Mouse (Mus musculus): Measurements from ENCODE around the gene Hs3st6.
"Not testable (repeated sequence)": the region's sequence is repeated elsewhere in the genome, so short reads cannot be mapped to it uniquely, and the experiment has no call there.

Hs3st6 gene

DNA sequence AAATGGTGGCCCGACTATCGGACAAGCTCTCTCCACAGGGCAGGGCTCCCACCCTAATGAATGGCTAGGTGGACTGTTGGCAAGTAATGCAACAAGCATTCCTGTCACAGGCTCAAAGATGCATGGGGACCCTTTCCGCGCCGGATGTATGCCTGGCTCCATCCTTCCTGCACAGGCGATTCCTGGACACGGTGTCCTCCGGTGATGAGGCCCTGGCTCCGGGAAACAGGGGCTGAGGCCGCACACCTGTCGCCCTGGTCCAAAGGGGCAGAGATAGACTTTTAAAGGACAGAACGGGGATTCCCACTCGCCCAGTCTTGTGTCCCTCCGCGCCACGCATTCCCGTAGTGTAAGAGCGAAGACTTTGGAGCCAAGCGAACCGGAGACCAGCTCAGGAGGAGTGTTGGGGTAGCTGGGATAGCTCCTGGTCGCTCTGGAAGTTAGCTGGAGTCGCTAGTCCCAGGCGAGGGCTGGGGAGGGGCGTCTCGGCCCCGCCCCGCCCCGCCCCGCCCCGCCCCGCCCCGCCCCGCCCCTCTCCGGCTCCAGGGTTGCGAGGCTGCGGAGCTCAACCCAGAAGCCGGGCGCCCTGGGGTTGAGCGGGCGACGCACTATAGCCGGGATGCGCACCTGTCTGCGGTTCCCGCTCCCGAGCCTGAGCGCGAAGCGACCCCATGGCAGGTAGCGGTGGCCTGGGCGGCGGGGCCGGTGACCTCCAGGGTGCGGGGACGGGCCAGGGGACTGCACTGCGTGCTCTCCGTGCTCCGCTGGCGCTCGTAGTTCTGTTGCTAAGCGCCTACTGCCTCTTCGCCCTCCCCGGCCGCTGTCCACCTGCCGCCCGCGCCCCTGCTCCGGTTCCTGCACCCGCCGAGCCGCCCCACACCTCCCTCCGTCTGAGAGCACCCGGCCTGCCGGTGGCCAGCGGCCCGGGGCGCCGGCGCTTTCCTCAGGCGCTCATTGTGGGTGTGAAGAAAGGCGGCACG, at the start of gene Hs3st6:
TSS of gene Hs3st6 (plus strand) at position 574 of the 980 bp plus-strand sequence.
- DNase-seq (ENCODE audit: low read depth, low spot score), result no peak

DNA sequence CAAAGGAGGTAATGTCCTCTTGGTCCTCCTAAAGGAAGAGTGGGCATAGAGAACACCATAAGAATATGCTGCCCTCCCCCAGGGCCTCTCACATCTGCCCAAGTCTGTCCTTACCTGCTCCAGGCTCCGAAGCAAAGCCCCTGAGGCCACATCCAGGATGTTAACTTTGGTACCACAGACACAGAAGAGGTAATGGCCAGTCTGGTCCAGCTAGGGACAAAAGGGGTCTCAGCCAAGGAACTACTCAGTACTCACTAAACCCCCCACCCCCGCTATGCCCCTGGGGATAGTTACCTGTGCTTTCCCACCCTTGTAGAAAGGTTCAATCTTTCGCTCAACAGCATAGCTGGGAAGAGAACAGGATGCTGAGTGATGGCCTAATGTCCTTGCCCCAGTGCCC, 47.0 kb upstream of the Hs3st6 start:
- no peak for DNase-seq (ENCODE audit: low read depth, low spot score)

DNA sequence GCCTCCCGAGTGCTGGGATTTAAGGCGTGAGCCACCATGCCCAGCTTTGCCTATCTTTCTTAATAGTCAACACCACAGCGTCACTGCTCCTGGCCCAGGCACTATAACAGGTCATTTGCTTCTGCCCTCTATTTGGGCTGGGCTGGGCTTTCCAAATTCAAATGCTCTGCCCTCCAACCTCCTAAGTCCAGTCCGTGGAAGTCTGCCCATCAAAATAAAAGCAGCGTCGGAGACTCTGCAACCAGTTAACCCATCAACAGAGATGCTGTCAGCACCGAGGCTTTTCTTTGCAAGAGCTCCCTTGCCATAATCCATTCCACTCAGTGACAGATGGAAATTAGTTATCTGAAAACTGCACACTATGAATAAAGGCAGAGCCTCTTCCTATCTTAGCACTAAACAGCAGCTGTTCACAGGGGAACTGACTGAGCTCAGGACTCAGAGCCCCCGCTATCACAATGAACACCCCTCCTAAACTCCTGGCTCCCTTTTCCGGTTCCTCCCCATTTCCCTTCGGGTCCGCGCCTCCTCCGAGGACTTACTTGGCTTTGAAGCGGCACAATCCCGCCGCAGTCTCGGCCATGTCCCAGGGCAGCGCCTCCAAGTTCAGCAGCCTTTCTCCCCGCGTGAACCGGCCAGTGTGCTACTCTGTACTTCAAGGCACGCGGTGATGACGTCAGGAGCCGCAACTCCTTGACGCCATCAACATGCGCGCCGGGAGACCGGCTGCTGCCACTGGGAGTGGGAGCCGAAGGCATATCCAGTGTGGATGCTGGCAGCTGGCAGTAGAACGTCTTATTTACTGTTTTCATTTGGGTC, 45.6 kb upstream of the Hs3st6 start, which contains the start of gene Tbl3:
TSS of gene Tbl3 (minus strand) at position 679 of the 819 bp plus-strand sequence.
- peak; percentile 94 for DNase-seq (ENCODE audit: low read depth, low spot score)

DNA sequence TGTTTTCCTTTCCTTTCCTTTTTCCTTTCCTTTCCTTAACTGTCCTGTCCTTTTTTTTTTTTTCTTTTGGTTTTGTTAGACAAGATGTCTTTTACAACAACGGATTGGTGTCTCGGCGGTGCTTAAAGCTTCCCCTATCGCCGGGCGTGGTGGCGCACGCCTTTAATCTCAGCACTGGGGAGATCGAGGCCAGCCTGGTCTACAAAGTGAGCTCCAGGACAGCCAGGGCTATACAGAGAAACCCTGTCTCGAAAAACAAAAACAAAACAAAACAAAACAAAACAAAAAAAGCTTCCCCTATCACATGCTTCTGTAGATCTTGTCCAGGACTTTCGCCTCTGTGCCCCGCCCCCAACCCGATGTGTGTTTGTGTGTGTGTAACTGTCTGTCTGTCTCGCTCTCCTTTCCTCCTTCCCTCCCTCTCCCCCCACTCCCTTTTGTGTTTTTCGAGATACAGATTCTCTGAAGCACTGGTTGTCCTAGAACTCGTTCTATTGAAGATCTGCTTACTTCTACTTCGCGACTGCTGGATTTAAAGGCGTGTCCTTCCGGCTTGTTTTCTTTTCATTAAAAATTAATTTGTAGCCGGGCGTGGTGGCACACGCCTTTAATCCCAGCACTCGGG, 44.9 kb upstream of the Hs3st6 start:
- no peak for DNase-seq (ENCODE audit: low read depth, low spot score)

DNA sequence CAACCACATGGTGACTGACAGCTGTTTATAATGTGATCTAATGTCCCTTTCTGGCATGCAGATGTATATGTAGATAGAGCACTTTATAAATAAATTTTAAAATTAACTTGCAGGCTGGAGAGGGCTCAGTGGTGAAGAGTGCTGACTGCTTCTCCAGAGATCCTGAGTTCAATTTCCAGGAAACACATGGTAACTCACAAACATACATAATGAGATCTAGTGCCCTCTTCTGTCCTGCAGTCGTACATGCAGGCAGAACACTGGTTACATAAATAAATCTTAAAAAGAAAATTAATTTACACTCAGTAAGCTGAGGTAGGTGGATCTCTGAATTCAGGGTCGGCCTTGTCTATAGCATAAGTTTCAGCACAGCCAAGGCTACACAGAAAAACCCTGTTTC, 44.1 kb upstream of the Hs3st6 start:
- peak; percentile 72 for DNase-seq (ENCODE audit: low read depth, low spot score)

DNA sequence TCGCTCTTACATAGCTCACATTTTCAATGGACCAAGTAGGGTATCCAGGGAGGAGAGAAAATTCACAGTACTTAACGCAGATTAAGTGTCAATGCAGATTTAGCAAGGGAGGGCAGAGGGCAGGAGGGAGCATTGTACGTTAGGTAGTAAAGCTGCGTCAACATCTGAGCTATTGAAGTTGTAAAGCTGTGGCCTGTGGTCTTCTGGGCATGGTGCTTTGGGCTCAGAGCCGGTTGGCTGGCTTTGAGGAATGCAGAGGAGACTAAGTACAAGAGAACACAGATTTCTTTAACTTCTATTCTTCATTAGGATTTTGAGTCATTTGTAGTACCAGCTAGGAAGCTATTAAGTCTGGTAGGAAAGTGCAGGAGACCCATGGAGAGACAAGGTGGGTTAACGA, 37.2 kb upstream of the Hs3st6 start:
- no peak for DNase-seq (ENCODE audit: low read depth, low spot score)

DNA sequence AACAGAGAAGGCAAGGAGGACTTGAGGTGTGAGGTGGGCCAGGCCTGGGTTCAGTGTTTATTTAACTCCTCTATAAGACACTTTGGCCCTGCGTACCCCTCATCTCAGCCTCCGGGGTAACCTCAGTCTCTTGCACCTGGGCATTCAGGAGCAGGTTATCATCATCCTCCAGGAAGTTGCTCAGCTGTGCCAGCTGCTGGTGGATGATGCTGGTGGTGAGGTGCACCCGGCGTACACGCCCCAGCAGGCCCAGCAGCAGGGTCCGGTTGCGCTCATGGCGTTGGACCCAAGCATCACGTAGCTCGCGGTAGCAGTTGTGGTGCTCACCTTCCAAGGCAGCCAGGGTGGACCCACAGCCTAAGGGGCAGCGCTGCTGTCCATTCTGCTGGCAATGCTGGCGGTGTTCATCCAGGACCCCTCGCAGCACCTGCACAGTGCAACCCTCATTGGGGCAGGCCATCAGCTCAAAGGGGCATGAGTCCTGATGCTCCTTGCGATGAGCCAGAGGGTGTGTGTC, 36.6 kb upstream of the Hs3st6 start:
- no peak for DNase-seq (ENCODE audit: low read depth, low spot score)

DNA sequence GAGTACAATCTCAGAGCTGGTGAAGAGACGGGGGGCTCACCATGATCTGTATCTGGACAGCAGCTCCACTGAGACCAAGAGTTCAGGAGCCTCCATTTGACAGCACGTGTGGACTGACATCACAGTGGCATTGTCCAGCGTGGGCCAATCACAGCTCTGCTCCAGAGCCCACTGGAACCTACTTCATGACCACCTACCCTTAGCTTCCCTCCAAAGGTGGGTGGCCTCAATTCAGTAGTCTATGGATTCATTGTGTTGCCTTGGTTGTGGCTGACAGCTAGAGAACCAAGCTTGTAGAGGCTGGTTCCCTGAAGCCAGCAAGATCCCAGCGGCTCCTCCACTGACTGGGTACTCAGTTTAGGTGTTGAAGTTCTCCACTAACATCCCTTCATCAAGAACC, 34.8 kb upstream of the Hs3st6 start, which contains the start of the genes Rnf151 and Rps2:
TSS of gene Rnf151 (minus strand) at position 121 of the 400 bp plus-strand sequence.
TSS of gene Rps2 (plus strand) at position 174 of the 400 bp plus-strand sequence.
- no peak for DNase-seq (ENCODE audit: low read depth, low spot score)

DNA sequence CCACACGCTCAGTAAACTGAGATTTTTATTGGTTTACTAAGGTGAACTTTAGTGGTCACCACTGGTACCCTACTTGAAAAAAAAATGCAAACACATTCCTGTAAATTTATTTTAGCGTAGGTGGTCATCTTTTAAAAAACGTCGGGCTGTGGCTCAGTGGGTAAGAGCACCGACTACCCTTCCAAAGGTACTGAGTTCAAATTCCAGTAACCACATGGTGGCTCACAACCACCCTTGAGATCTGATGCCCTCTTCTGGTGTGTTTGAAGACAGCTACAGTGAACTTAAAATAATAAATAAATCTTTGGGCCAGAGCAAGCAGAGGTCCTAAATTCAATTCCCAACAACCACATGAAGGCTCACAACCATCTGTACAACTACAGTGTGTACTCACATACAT, 33.9 kb upstream of the Hs3st6 start:
- DNase-seq (ENCODE audit: low read depth, low spot score), result peak; percentile 39

DNA sequence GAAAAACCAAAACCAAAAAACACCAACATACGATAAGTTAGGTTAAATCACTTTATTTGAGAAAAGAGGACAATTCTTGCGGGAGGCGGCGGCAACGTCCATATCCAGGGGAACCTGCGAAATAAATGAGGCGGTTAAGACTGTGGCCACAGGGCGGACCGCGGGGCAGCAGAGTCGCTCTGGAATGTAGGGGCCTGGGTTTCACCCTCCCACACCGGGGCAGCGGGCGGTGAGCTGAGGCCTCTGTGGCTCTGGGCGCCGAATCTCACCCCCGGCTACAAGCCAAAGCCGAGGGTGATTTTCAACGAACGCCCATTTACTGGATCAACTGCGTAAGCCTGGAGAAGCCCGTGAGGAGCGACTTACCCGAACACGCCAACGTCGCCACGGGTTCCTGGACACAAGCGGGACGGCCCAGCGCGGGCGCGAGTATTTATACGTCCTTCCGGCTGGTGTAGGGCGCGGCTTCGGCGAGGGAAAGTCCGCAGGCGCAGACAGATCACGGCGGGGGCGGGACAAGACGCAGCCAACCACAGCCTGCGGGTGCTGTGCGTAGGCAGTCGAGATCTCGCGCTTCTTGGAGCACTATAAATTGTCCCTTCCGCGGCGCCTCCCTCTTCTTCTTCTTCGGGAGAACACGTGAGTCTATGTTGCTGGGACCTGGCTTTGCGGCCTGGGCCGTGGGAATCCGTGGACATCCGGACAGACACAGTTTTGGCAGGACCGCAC, 33.1 kb upstream of the Hs3st6 start:
- DNase-seq (ENCODE audit: low read depth, low spot score), result peak; percentile 99

DNA sequence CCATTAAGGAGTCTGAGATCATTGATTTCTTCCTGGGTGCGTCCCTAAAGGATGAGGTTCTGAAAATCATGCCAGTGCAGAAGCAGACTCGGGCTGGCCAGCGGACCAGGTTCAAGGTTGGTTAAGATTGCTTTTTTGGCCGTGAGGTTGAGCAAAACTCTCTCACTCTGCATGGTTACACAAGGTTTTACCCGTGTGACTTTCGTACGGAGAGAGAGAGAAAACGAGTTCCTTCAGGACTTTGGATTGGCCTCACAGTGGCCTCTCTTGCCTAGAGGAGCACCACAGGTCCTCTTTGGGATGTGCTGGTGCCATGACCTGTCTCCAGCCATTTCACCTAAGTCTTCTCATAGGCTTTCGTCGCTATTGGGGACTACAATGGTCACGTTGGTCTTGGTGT, 32.2 kb upstream of the Hs3st6 start:
- not testable (repeated sequence) for DNase-seq (ENCODE audit: low read depth, low spot score)

DNA sequence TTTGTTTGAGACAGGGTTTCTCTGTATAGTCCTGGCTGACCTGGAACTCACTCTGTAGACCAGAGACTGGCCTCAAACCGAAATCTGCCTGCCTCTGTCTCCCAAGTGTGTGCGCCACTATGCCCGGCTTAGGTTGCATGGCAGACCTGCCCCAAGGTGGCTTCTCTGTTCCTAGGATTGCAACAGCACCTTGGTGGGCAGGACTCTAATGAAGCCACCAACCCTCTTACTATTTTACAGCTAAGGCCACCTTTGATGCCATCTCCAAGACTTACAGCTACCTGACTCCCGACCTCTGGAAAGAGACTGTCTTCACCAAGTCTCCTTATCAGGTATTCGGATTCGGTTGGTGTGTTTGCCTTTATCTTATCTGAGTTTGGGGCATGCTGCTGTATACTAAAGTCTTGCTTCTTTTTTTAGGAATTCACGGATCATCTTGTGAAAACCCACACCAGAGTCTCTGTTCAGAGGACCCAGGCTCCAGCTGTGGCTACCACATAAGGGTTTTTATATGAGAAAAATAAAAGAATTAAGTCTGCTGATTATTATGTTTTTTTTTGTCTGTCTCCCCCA, 31.3 kb upstream of the Hs3st6 start:
- not testable (repeated sequence) for DNase-seq (ENCODE audit: low read depth, low spot score)

DNA sequence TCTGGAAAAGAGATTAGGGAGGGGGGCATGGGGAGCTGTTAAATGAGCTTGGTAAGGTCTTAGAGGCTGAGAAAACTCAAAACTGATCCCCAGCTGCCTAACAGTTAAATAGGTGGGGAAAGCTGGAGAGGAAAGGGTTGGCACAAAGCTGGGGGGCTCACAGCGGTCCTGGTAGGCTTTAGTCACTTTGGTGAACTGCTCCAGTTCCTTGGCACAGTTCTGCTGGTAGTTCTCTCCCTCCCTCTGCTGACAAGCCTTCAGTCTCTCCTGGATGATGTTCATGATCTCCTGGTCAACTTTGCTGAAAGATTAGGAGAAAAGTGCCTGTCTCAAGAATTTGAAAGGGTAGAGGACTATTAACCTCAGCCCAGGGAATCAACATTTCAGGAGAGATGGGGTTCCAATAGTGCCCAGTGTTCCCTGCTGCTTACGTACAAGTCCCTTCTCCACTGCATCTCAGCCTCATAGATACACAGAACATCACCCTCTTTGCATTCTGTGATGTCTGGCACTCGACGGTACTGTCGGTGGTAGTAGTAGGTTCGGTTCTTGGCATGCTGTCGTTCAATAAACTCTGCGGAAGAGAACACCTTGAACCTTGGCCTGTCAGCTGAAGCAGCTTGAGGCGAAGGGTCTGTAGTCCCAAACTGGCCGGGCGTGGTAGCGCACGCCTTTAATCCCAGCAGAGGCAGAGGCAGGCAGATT, 30.4 kb upstream of the Hs3st6 start:
- peak; percentile 49 for DNase-seq (ENCODE audit: low read depth, low spot score)

DNA sequence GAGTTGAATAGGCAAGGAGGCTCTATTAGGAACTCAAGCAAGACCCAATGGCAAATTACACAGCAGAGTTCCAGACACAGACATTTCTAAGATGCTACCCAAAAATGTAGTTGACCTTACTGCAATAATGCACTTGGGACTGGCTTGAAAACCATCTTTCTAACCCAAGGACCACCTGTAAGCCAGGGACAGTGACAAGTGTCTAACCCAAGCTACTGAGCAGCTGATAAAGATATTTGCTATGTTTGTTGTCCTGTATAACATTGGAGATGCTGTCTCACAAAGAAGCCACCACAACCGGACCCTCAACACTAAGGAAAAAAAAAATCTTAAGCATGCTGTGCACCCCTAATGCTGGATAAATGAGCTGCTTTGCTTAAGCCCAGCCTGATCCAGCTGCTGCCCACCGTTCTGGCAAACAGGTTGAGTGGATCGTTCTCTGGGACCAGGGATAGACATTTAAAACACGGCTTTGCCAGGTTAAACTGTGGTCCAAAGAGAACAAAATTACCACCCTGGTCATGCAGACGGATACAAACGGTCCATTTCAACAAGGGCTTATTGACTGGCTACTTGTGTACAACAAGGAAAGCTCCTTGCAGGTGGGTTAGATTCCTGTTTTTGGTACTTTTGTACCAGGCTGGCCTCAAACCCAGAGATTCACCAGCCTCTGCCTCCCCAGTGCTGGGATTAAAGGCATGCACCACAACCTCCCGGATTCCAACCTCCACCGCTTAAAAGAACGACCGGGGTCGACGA, 29.5 kb upstream of the Hs3st6 start:
- DNase-seq (ENCODE audit: low read depth, low spot score), result peak; percentile 54

DNA sequence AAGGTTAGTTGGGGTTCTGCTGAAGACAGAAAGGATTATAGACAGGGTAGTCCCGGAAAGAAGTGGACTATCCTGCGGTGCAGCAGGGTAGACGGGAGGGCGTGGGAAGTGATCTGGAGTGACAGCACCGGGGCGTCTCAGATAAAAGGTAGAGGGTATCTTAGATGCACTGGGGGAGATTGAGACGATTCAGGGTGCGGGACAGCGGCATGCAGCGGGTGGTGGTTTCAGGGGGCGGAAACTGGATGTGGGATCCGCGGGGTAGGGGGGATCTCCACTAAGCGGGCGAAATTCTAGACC, 29.0 kb upstream of the Hs3st6 start:
- peak; percentile 63 for DNase-seq (ENCODE audit: low read depth, low spot score)

DNA sequence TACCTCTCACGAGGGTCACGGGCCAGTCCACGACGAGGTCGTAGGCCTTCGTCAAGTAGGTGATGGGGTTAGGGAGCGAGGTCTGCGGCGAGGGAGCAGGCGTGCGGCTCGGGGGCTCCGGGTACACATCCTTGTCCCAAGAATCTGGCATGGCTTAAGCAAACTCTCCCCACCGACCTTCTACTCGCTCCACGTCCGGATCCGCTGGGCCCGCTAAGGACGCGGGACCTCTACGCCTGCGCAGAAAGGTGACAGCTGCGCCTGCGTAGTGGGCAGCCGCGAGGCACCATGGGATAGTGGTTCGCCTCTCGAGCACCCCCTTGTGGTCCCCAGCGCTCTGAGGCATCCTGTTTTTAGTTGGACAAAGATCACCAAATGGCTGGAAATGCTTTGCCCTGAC, 28.6 kb upstream of the Hs3st6 start, which contains the start of gene Ndufb10:
TSS of gene Ndufb10 (minus strand) at position 295 of the 400 bp plus-strand sequence.
- peak; percentile 98 for DNase-seq (ENCODE audit: low read depth, low spot score)

DNA sequence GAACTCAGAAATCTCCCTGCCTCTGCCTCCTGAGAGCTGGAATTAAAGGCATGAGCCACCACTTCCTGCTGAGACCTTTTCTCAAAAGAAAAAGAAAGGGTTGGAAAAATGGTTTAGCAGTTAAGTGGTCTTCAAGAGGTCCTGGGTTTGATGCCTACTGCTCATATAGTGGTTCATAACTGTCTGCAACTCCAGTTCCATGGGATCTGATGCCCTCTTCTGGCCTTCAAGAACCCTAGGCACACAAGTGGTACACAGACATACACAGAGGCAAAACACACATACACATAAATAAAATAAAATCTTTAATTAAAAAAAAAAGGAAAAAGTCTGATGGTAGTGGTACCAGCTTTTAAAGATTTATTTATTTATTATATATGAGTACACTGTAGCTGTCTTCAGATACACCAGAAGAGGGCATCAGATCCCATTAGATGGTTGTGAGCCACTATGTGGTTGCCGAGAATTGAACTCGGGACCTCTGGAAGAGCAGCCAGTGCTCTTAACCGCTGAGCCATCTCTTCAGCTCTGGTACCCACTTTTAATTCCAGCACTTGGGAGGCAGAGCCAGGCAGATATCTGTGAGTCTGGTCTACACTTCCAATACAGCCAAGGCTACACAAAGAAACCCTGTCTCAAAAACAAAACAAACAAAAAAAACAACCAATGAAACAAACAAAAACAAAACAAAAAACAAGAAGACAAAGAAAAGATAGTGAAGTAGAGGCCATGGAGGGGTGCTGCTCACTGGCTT, 27.0 kb upstream of the Hs3st6 start:
- no peak for DNase-seq (ENCODE audit: low read depth, low spot score)

DNA sequence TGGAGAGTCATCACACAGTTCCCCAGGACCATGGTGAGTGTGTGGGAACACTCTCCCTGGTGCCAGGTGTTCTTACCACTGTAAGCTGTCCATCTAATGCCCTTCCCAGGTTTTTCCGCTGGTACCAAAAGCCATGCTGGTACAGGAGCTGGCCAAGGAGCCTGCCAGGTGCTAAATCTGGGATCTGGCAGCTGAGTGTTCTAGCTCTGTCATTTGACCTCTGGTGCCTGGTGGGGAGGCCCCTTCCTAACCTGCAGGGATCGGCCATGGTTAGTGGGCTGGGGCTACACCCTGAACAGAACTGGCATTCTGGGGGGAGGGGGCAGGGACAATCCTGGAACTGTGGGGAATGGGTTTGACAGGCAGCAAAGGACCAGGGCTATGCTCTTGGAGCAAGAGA, 25.2 kb upstream of the Hs3st6 start, which contains the start of gene Rpl3l:
TSS of gene Rpl3l (plus strand) at position 203 of the 400 bp plus-strand sequence.
- no peak for DNase-seq (ENCODE audit: low read depth, low spot score)

Data from 3T3-L1 (cell line).